Mouse (Mus musculus): Measurements from ENCODE around the gene Fbxw26.
"Not testable (repeated sequence)": the region's sequence is repeated elsewhere in the genome, so short reads cannot be mapped to it uniquely, and the experiment has no call there.

The Fbxw26 gene

GRCm38 (mm10) chr9:109745989-109746388, at the start of gene Fbxw26:
Gene Fbxw26, minus strand, starts transcription at chr9:109746089.
- not testable (repeated sequence) for DNase-seq (ENCODE audit: low spot score)

- peak; percentile 83 for DNase-seq (ENCODE audit: low spot score)
Observed at GRCm38 (mm10) chr9:109795221-109795620, 49.3 kb upstream of the Fbxw26 start.

- not testable (repeated sequence) for DNase-seq (ENCODE audit: low spot score)
Observed at GRCm38 (mm10) chr9:109790570-109790969, 44.7 kb upstream of the Fbxw26 start, which contains the start of gene Fbxw27. Gene Fbxw27, minus strand, starts transcription at chr9:109790670.

- not testable (repeated sequence) for DNase-seq (ENCODE audit: low spot score)
Observed at GRCm38 (mm10) chr9:109766841-109767240, 21.0 kb upstream of the Fbxw26 start.

GRCm38 (mm10) chr9:109702600-109702999, 43.3 kb downstream of the Fbxw26 start, which contains the start of gene Fbxw18:
Gene Fbxw18, minus strand, starts transcription at chr9:109702700.
- DNase-seq (ENCODE audit: low spot score), result not testable (repeated sequence)

- peak; percentile 14 for DNase-seq (ENCODE audit: low spot score)
Observed at GRCm38 (mm10) chr9:109685299-109685698, 60.6 kb downstream of the Fbxw26 start.

Data from MN1 (cell line).